Mouse (Mus musculus): ENCODE measurements around the gene Pard3.

Pard3 gene

DNA sequence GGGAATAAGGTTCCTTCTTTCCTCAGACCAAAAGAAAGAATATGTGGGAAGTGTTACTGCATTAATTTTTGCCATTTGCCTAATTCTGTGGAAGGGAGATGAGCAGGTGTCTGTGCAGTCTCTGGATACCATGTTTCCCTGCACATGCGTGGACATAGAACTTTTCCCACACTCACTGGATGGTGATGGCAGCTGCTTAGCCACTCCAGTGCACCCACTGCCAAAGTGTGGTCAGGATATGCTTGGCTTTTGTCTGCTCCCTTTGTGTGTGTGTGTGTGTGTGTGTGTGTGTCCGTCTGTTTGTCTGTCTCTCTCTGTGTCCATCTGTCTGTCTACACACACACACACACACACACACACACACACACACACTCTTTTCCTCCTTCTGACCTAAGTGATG, 119.8 kb downstream of the Pard3 start:
- DNase-seq (ENCODE audit: low spot score), result no peak

DNA sequence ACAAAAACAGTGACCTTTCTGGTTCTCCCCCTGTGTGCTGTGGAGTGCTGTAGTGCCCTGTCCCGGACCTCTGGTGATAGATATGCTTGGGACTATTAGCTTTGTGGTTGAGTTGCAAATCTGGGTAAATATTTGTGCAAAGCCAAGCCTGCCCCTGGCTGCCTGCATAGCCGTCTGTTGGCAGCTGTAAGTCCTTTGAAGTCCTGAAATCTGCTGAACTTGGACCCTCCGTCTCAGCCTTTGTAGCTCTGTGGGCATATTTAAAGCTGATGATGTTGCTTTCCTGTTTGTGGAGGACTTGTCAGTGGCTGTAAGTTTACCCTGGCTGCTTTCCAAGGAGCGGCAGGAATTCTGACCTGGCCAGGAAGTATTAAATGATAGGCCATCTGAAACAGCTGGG, 120.3 kb downstream of the Pard3 start:
- DNase-seq (ENCODE audit: low spot score), result peak; percentile 82

- no peak for DNase-seq (ENCODE audit: low spot score)
Observed at GRCm38 (mm10) chr8:127185897-127186296, 122.2 kb downstream of the Pard3 start.

DNA sequence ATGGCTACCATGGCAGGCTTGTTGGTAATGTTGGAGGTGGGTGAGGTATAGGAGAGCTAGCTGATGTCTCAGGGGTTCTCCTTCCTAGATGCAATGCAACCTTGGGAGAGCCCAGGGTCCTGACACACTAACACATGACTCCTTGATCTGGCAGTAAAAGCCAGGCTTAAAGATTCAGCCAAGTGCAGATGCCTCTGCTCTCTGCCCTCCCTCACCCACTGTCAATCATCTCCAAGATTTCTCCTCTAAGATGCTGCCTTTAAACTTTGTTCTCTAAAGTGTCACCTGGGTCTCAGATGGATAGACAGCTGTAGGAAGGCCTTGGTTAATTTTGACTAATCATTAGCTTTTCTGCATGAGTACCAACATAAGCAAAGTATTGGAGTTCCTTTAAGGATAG, 125.0 kb downstream of the Pard3 start:
- DNase-seq (ENCODE audit: low spot score), result no peak

GRCm38 (mm10) chr8:127190350-127190749, 126.7 kb downstream of the Pard3 start:
- no peak for DNase-seq (ENCODE audit: low spot score)

GRCm38 (mm10) chr8:127191387-127191786, 127.7 kb downstream of the Pard3 start:
- peak; percentile 47 for DNase-seq (ENCODE audit: low spot score)

GRCm38 (mm10) chr8:127191824-127192223, 128.1 kb downstream of the Pard3 start:
- no peak for DNase-seq (ENCODE audit: low spot score)

DNA sequence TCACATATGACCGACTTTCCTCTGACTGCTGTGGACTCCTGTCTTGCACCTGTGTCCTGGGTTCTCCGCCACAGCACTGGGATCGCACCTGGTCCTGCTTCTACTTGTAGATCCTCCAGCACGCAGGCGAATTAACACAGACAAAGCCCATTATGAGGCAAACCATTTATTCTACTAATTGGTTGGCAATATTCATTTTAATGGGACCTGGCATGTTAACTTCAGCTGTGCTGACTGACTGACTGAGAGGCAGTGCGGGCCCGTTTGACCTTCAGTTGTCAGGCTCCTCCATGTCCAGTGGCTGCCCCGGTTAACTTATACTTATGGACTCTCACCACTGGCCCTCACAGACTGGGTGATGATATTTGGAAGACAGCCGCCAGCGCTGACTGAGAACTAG, 128.6 kb downstream of the Pard3 start:
- DNase-seq (ENCODE audit: low spot score), result no peak

- no peak for DNase-seq (ENCODE audit: low spot score)
Observed at GRCm38 (mm10) chr8:127193375-127193774, 129.7 kb downstream of the Pard3 start.

GRCm38 (mm10) chr8:127194786-127195407, 131.2 kb downstream of the Pard3 start:
- DNase-seq (ENCODE audit: low spot score), result no peak

DNA sequence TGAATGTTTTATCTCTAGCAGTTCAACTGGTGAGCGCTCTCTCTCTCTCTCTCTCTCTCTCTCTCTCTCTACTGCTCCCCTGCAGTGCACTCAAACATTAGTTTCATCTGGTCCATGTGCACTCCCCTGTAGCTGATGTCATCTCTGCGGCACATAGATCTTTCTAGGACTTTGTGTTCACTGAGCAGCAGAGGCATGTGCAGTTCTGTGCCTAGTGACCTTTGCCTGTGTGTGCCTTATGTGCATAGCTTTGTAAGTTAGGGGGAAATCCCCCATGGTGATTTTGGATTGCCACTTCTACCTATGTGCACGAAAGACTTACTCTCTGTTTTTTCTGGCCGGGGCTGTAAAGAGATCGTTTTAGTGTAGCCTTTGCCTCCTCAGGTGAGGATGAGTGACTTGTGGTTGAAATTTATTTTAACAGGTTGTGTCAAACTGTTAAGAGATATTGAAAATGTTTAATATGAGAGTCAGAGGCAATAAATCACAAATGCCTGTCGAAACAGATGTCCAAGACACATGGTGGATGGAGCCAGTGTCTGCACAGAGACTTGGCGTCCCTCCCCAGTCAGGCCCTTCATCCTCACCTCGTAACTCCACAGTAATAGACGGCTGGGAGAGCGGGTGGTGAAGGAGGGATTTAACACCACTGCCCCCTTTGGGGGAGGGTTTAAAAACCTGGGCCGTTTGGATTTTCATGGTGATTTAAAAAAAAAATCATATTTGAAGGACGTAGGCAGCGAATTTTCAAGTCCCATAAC, 133.0 kb downstream of the Pard3 start:
- no peak for DNase-seq (ENCODE audit: low spot score)

DNA sequence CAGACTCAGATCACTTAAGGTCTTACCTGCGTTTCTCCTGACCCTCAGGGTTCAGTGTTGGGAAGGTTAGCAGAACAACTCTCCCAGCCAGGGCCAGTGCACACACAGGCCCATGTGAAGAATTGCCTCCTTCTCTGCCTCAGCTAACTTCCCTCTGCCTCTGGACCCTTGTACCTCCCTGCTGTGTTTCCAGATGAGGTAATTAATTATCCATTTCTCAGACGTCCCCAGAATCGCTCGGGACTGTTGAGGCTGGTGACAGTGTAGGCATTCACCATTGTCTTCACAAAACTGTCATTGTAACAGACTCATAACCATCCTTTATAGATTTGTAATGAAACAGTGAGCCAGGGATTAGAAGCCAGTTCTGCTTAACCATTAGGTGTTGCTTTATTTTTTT, 143.8 kb downstream of the Pard3 start:
- no peak for DNase-seq (ENCODE audit: low spot score)

DNA sequence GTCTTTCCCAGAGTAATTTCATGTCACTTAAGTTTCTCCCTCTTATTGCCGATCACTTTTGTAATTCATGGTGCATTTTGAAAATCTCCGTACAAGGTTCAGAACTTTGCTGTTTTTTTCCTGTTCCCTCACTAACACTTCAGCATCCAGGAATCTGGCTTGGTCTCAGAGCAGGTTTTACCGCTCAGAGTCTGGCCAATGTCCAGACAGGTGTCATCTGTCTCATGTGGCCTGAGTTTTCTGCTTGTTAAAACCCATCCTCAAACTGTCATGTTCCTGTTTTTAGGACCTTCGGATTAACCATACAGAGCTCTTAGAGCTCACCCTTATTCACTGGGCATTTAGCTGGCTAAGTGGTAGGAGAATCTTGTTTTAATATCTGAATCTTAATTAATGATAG, 146.9 kb downstream of the Pard3 start:
- DNase-seq (ENCODE audit: low spot score), result no peak

- DNase-seq (ENCODE audit: low spot score), result no peak
Observed at GRCm38 (mm10) chr8:127214338-127214737, 150.6 kb downstream of the Pard3 start.

- no peak for DNase-seq (ENCODE audit: low spot score)
Observed at GRCm38 (mm10) chr8:127214748-127215433, 151.2 kb downstream of the Pard3 start.

DNA sequence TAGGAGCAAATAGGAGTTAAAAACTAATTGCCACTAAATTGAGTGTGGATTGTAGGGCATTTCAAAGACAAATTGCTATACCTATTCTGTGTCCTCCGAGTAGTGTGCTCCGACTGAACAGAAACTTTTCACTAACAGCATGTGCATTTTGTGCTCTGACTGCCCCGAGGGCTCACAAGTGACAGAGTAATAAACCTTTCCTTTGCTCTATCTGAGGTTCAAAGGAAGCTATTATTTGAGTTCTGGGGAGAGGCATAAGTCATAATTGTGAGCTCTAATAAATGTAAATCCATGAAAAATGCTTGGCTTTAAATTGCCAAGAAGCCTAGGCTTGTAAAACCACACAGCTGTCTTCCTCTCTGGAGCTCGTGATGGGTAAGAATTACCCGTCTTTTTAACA, 156.5 kb downstream of the Pard3 start:
- DNase-seq (ENCODE audit: low spot score), result no peak

DNA sequence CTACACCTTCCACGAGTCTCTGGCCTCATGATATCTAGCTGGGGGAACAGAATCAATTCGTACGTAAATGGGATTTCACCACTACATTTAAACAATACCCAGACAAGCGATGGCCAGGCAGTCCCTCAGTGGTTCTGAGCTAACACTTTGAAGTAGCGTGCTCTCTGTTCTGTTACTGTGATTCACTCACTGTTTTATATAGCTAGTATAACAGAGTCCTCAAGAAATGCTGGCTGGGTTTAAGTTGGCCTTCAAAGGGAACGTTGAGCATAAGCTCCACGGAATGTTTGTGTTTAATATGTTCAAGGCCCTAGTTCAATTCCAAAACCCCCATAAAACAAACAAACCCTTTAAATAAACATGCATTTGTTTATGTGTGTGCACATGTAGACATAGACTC, 156.9 kb downstream of the Pard3 start:
- no peak for DNase-seq (ENCODE audit: low spot score)

- no peak for DNase-seq (ENCODE audit: low spot score)
Observed at GRCm38 (mm10) chr8:127222361-127222760, 158.7 kb downstream of the Pard3 start.

DNA sequence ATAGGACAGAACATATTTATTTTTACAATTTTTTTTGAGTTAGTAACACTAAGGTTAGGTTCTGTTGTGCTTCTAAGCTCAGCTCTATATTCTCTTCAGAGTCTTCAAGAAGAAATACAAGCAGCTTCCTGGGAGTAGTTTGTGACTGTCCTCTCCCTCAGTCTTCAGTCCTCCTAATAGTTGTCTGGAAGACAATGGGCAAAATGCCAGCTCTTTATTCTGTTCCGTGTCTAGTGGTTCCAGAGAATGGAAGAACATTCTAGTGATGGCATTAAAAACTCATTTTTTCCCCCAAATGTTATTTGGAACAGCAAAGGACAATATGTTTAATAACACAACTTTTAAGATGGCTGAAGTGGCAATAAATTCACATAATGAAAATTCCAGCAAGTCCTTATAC, 163.3 kb downstream of the Pard3 start:
- DNase-seq (ENCODE audit: low spot score), result no peak

GRCm38 (mm10) chr8:127227407-127227806, 163.7 kb downstream of the Pard3 start:
- DNase-seq (ENCODE audit: low spot score), result no peak

GRCm38 (mm10) chr8:127229325-127230232, 165.9 kb downstream of the Pard3 start:
- peak; percentile 56 for DNase-seq (ENCODE audit: low spot score)

GRCm38 (mm10) chr8:127230233-127230595, 166.5 kb downstream of the Pard3 start:
- DNase-seq (ENCODE audit: low spot score), result peak; percentile 45
